In the genomic region with DNA sequence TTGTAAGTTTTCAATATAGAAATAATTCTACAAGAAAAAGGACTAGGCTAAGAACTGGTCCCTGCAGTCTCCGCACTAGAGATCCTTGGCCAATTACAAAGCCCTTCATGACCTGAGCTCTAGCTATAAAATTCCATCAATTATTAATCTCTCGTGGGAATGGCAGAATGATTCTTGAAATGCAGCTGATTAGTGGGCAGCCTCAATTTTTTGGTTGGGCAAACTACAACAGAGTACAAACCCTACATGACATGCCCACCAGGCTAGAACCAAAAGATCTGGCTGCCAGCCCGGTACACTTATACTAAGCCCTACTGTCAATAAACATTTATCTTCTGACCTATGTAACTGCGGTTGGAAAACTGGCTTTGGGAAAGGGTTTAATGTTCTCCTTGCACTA, we compare ENCODE assay signal across 13 mouse cellular contexts. TPM values are rescaled to one million over a fixed set of nuclear protein-coding genes. Genes with fewer than 3 reads are reported as not detected.
A peak's percentile ranks its signal among the peaks of the same experiment; 100 is the strongest.
DNase-seq lines count a peak whose midpoint lies in the region; ATAC-seq and TF ChIP-seq lines count a peak whose summit lies in the region.
"Had no signal": no experiment of that assay in that cellular context is flagged by ENCODE, and none has a peak within 500 bp of the region (broad histone marks: within the 10 kb centered on the region; RNA-seq: fewer than 3 reads in every experiment).

No protein-coding gene starts in this region.

- peak; percentile 37 for DNase-seq in lung, embryonic 14.5 days
- DNase-seq in lung, adult 2 months, result no peak
- DNase-seq in retina, postnatal 1 day, result peak; percentile 25
- DNase-seq in cerebellum, adult 11 months, result no peak
- DNase-seq in right cerebral cortex, adult 18-20 months, result no peak
- no peak for DNase-seq in c-Kit-positive CD71-positive TER-119-positive erythroid progenitor cells, embryonic 14.5 days (ENCODE audit: low spot score)
- DNase-seq: cerebellum, adult 8-10 months; gastrocnemius, postnatal 10 days; lung, postnatal 10 days had no signal

- H3K4me3 ChIP-seq in lung, embryonic 14.5 days (ENCODE audit: low read depth, low read length), result no peak overlapping the region
- H3K4me3 ChIP-seq in lung, adult 2 months (replicated peaks; ENCODE audit: extremely low read depth, low read depth, low read length), result no peak overlapping the region
- no peak overlapping the region for H3K4me3 ChIP-seq in intestine, embryonic 15.5 days (replicated peaks)
- H3K4me3 ChIP-seq in kidney, embryonic 14.5 days (ENCODE audit: low read length), result no peak overlapping the region

- no peak for TF ChIP-seq CTCF in lung, embryonic 14.5 days (IDR thresholded peaks at IDR 0.05; ENCODE audit: low read depth)
- no peak for TF ChIP-seq CTCF in lung, adult 2 months (IDR thresholded peaks at IDR 0.05; ENCODE audit: insufficient read depth, low read length)

- ATAC-seq in lung, embryonic 14.5 days (ENCODE audit: insufficient read depth), result 0 out of 2 replicates have a peak, but pooled peaks have one; percentile 54
- ATAC-seq in intestine, embryonic 15.5 days, result peak; percentile 66
- ATAC-seq in kidney, embryonic 14.5 days (ENCODE audit: low FRiP score, low TSS enrichment), result peak; percentile 53; the same call in 1 of the 2 replicates

- H3K36me3 ChIP-seq in lung, embryonic 14.5 days (ENCODE audit: insufficient read depth), result peaks cover 24% of the 10 kb centered on the region
- no peaks in the 10 kb centered on the region for H3K36me3 ChIP-seq in intestine, embryonic 15.5 days
- H3K36me3 ChIP-seq in kidney, embryonic 14.5 days (ENCODE audit: control insufficient read depth, insufficient read depth, low read length), result peaks cover 13% of the 10 kb centered on the region; the same call in 1 of the 2 replicates

- 47% methylated on average over 4 of the region's 4 CpGs for WGBS in lung, embryonic 14.5 days
- 59% methylated on average over 4 of the region's 4 CpGs for WGBS in lung, adult 2 months
- 34% methylated on average over 4 of the region's 4 CpGs for WGBS in intestine, embryonic 15.5 days
- 56% methylated on average over 4 of the region's 4 CpGs for WGBS in kidney, embryonic 14.5 days

- TF ChIP-seq POLR2A in lung, adult 2 months (IDR thresholded peaks at IDR 0.05; ENCODE audit: borderline replicate concordance, extremely low read depth, low read depth, low read length), result no peak

- no peak overlapping the region for H3K9ac ChIP-seq in lung, embryonic 14.5 days
- H3K9ac ChIP-seq in intestine, embryonic 15.5 days, result no peak overlapping the region
- H3K9ac ChIP-seq in kidney, embryonic 14.5 days (ENCODE audit: low read depth, low read length), result no peak overlapping the region

- H3K27ac ChIP-seq in lung, embryonic 14.5 days (ENCODE audit: low read depth), result no peak overlapping the region
- H3K27ac ChIP-seq in intestine, embryonic 15.5 days, result no peak overlapping the region
- H3K27ac ChIP-seq in kidney, embryonic 14.5 days (ENCODE audit: low read depth, low read length), result no peak overlapping the region

- no peaks in the 10 kb centered on the region for H3K9me3 ChIP-seq in lung, embryonic 14.5 days (ENCODE audit: low read depth, low read length)
- no peaks in the 10 kb centered on the region for H3K9me3 ChIP-seq in intestine, embryonic 15.5 days
- H3K9me3 ChIP-seq in kidney, embryonic 14.5 days (ENCODE audit: control insufficient read depth, low read length), result no peaks in the 10 kb centered on the region

- H3K27me3 ChIP-seq in lung, embryonic 14.5 days (ENCODE audit: insufficient read depth, low read length), result no peaks in the 10 kb centered on the region
- no peaks in the 10 kb centered on the region for H3K27me3 ChIP-seq in intestine, embryonic 15.5 days (replicated peaks)
- no peaks in the 10 kb centered on the region for H3K27me3 ChIP-seq in kidney, embryonic 14.5 days (ENCODE audit: control insufficient read depth, insufficient read depth, low read length)
- H3K27me3 ChIP-seq: CH12.LX had no signal

- no peak overlapping the region for H3K4me2 ChIP-seq in lung, embryonic 14.5 days
- no peak overlapping the region for H3K4me2 ChIP-seq in intestine, embryonic 15.5 days (replicated peaks)
- H3K4me2 ChIP-seq in kidney, embryonic 14.5 days (replicated peaks; ENCODE audit: low read depth, low read length), result no peak overlapping the region
- H3K4me2 ChIP-seq: midbrain, embryonic 11.5 days had no signal

- H3K4me1 ChIP-seq in lung, embryonic 14.5 days (ENCODE audit: insufficient read depth), result no peaks in the 10 kb centered on the region
- peaks cover 4% of the 10 kb centered on the region; the same call in 1 of the 2 replicates for H3K4me1 ChIP-seq in lung, adult 2 months (ENCODE audit: control insufficient read depth, insufficient read depth, low read length)
- H3K4me1 ChIP-seq in intestine, embryonic 15.5 days (replicated peaks), result 0 out of 2 replicates have a peak, but pooled peaks cover 6% of the 10 kb centered on the region
- H3K4me1 ChIP-seq in kidney, embryonic 14.5 days (ENCODE audit: control insufficient read depth, insufficient read depth, low read length), result no peaks in the 10 kb centered on the region

RNA-seq across cellular contexts. Expression of a gene that starts 29.0 kb away (rescaled TPM):
- polyA plus RNA-seq in lung, embryonic 14.5 days (2014; fragmentation: Nextera tagmentation; extraction: Ambion mirVana), result 82.2 and 83.8 TPM in 2 replicates
- 5.1 and 9.1 TPM in 2 replicates for polyA plus RNA-seq in lung, adult 2 months (2012; rRNA removed)
- 45.8 and 48.1 TPM in 2 replicates for polyA plus RNA-seq in intestine, embryonic 15.5 days (2015; fragmentation: Nextera tagmentation; extraction: Ambion mirVana)
- polyA plus RNA-seq in kidney, embryonic 14.5 days (2014; fragmentation: Nextera tagmentation; extraction: Ambion mirVana), result 44.7 and 61.8 TPM in 2 replicates

RNA-seq across cellular contexts. Expression of a gene that starts 39.1 kb away (rescaled TPM):
- 0.11 TPM in 1 of 2 replicates, not detected in the other for polyA plus RNA-seq in lung, embryonic 14.5 days (2014; fragmentation: Nextera tagmentation; extraction: Ambion mirVana)
- 0.19 and 0.54 TPM in 2 replicates for polyA plus RNA-seq in lung, adult 2 months (2012; rRNA removed)
- 0.30 and 0.52 TPM in 2 replicates for polyA plus RNA-seq in intestine, embryonic 15.5 days (2015; fragmentation: Nextera tagmentation; extraction: Ambion mirVana)
- 1.0 and 1.2 TPM in 2 replicates for polyA plus RNA-seq in kidney, embryonic 14.5 days (2014; fragmentation: Nextera tagmentation; extraction: Ambion mirVana)

Comparison
In these comparisons a context has a peak if more than half of its experiments do, and no peak if none do; other contexts are left out.
1. DNase-seq: peak in lung, embryonic 14.5 days (single experiment) and retina, postnatal 1 day (single experiment); none in lung, adult 2 months (single experiment), cerebellum, adult 11 months (single experiment), right cerebral cortex, adult 18-20 months (single experiment) and c-Kit-positive CD71-positive TER-119-positive erythroid progenitor cells, embryonic 14.5 days (single experiment).
2. Peak in every context shown above with its lines, with median percentiles within 50 percentile points of each other: ATAC-seq.